Mouse (Mus musculus) lung, adult 2 months (tissue): ENCODE results near the gene Ints13. TPM values are rescaled to one million over a fixed set of nuclear protein-coding genes. Genes with fewer than 3 reads are reported as not detected.

Experiments
- DNase-seq: peaks from one replicate; pipeline ENCODE4 v3.0.0; 2022
- H3K4me1 ChIP-seq: fragments of 200-500 bp; 2 replicates; pipeline ENCODE4 v1.6.1; 2011; ENCODE audit warnings: low read length; ENCODE audit not compliant: control insufficient read depth, insufficient read depth
- H3K4me3 ChIP-seq: fragments of 200-500 bp; replicated peaks from 2 replicates; pipeline ENCODE3; 2011; ENCODE audit warnings: low read depth, mild to moderate bottlenecking, control low read depth, low read length; ENCODE audit errors: extremely low read depth
- CTCF ChIP-seq: fragments of 200-500 bp; IDR thresholded peaks from 2 replicates; pipeline ENCODE4 v1.5.1; 2011; ENCODE audit warnings: mild to moderate bottlenecking, low read length, control low read depth; ENCODE audit not compliant: insufficient read depth
- POLR2A ChIP-seq: fragments of 200-500 bp; IDR thresholded peaks from 2 replicates; pipeline ENCODE4 v1.6.1; 2011; ENCODE audit warnings: low read depth, mild to moderate bottlenecking, control low read depth, low read length, borderline replicate concordance; ENCODE audit errors: extremely low read depth
- WGBS: fragments of 180-500 bp; shearing (Covaris S2); methylation state at CpG from one replicate; pipeline ENCODE4 v1.1.7; 2018; 5-methylcytosine and 5-hydroxymethylcytosine counted together
- polyA plus RNA-seq: library from polyadenylated mRNA; depleted of rRNA; stranded (reverse); fragments of >200 nt; gene quantifications from 2 replicates; pipeline ENCODE4 v1.2.3, GENCODE M21; 2012

The Ints13 gene
- polyA plus RNA-seq, 1 experiment: 13.1 TPM

DNA sequence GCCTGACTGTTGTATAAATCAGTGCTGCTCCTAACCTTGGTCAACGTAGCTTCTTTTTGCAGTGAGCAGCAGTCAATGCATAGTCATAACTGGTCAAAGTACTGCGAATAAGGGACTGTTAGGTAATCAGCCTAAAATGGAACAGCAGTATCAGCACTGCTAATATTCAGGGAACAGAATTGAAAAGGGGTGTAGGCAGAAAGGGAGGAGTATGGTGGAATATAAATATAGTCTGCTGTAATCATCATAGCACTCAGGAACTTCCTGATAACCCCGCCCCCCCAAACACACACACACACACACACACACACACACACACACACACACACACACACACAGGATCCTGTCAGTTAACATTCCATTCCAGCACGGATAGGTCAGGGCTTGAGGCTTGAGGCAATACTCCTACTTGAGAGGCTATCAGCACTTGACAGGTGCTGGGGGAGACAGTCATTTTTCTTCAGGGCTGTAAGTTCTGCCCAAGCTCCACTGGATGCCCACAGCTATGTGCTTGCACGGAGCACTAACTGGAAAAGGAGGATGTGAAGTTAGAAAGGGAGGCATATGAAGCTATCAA lies 32.3 kb downstream of the Ints13 start:
- DNase-seq: no peak
- no peak overlapping the region for H3K4me3 ChIP-seq
- H3K4me1 ChIP-seq: peaks cover 8% of the 10 kb centered on the region
- WGBS: 43% methylated on average over 5 of the region's 5 CpGs
- TF ChIP-seq POLR2A (no peak), CTCF (no peak)

DNA sequence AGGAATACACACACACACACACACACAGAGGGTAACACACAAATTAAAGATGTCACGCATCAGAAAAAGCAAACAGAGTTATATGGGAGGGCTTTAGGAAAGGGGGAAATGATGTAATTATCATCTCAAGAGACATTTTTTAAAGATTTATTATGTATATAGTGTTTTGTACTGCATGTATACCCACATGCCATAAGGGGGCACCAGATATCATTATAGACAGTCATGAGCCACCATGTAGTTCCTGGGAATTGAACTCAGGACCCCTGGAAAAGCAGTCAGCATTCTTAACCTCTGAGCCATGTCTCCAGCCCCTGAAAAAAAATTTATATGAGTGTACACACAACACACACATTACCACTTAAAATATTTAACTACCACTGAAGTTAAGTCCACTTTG lies 33.0 kb downstream of the Ints13 start:
- TF ChIP-seq POLR2A (no peak), CTCF (no peak)
- Histone ChIP-seq H3K4me1 (peaks cover 8% of the 10 kb centered on the region), H3K4me3 (no peak overlapping the region)
- DNase-seq: no peak
- WGBS: 91% methylated on average over 1 of the region's 1 CpGs

DNA sequence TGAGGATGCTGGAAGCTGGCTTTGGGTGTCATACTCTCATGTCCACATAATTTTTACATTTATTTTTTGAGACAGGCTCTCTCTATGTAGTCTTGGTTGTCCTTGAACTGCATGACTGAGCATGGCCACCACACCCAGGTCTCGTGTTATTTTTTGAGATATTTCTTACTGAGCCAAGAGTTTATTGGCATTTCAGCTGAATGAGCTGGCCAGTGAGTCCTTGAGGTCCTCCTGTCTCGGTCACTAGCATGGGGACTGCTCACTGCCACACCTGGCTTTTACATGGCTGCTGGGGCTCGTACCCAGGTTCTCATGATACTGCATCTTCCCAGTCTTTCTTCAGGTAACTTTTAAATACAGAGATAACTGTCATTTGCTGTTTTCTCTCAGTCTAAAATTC lies 37.2 kb downstream of the Ints13 start:
- Histone ChIP-seq H3K4me3 (no peak overlapping the region), H3K4me1 (peaks cover 5% of the 10 kb centered on the region)
- TF ChIP-seq CTCF (no peak), POLR2A (no peak)
- DNase-seq: no peak
- WGBS: 88% methylated on average over 3 of the region's 3 CpGs

DNA sequence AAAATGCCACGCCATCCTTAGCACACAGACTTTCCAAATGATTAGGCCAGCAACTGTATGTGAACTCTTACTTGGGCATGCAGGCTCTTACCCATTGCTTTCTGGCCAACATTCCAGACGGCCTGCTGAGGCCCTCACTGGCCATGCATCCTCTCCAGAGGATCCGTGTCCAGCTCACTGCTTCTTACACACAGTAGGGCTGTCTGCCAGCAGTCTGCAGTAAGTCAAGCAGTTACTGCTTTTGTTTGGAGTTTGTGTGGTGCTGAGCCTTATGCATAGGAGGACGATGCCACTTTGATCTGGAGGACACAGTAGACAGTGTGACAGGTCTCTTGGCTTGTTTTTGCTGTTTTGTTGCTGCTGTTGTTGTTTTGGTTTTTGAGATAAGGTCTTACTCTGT lies 39.0 kb downstream of the Ints13 start:
- H3K4me1 ChIP-seq: no peaks in the 10 kb centered on the region
- WGBS: 44% methylated on average over 4 of the region's 4 CpGs
- H3K4me3 ChIP-seq: no peak overlapping the region
- TF ChIP-seq CTCF: no peak
- no peak for DNase-seq

DNA sequence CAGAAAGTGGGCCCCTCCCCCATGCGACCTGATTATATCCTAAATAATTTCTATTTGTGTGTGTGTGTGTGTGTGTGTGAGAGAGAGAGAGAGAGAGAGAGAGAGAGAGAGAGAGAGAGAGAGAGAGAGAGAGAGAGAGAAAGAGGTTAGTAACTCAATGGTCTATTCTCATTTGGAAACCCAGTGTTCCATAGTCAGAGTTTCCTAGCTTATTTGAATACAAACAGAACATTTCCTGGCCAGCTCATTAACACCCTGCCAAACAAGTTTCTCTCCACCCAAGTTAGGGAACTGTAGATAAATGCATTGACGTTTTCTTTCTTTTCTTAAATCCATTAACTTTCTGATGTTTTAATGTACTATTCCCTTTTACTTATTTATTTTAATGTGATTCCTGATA lies 39.6 kb downstream of the Ints13 start:
- WGBS: 47% methylated on average over 2 of the region's 2 CpGs
- Histone ChIP-seq H3K4me1 (no peaks in the 10 kb centered on the region), H3K4me3 (no peak overlapping the region)
- DNase-seq: no peak
- TF ChIP-seq POLR2A (no peak), CTCF (no peak)

DNA sequence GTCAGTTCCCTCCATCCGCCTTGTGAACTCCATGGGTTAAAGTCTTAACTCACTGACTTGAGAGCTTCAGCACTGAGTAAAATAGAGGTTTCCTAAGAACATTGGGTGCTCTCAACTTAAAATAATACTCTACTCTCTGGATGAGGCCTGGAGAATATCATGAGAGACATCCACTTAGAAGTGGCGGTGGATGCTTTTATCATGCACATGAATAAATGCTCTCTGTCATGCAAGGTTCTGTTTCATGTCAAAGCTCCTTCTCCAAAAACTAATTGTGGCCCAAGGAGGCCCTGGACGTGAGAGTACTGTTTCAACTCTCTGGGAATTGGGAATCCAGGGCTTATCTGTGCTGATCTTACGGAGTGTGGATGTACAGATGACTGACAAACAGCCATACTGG lies 40.5 kb downstream of the Ints13 start:
- H3K4me1 ChIP-seq: no peaks in the 10 kb centered on the region
- no peak for TF ChIP-seq CTCF
- no peak for TF ChIP-seq POLR2A
- DNase-seq: no peak
- no peak overlapping the region for H3K4me3 ChIP-seq
- 94% methylated on average over 4 of the region's 4 CpGs for WGBS

DNA sequence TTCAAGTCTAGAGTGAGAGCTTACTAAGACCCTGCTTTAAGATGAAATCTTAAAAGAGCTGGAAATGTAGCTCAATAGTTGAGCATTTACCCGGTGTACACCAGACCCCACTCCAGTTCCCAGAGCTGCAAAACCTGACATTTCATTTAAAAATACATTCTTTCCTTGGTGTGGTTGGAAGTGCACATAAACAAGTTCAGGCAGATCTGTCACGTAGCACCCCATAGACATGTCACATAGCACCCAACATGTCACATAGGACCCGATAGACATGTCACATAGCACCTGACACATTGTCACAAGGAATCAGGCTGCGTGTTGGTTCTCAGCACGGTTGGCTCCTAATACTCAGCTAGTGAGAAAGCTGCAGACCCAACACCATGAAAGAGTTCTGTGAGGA lies 42.1 kb downstream of the Ints13 start:
- DNase-seq: no peak
- H3K4me3 ChIP-seq: no peak overlapping the region
- no peaks in the 10 kb centered on the region for H3K4me1 ChIP-seq
- 75% methylated on average over 5 of the region's 5 CpGs for WGBS
- TF ChIP-seq POLR2A (no peak), CTCF (no peak)

DNA sequence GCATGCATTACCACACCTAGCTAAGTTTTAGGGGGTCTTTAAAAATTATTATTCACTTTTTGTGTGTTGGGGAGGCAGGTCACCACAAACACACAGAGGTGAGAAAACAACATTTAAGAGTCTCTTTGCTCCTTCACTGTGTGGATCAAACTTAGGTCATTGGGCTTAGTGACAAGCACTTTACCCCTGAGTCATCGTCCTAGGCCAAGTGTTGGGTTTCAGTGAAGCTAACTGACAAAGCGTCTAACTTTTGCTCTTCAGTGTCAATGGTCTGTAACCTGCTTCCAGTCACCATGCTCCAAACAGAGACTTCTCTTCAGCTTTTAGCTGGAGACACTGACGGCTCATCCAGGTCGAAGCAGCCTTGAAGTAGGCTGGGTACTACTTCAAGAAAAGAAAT lies 44.5 kb downstream of the Ints13 start:
- no peak for TF ChIP-seq POLR2A
- no peak for TF ChIP-seq CTCF
- 91% methylated on average over 4 of the region's 4 CpGs for WGBS
- Histone ChIP-seq H3K4me1 (peaks cover 6% of the 10 kb centered on the region; the same call in 1 of the 2 replicates), H3K4me3 (no peak overlapping the region)
- DNase-seq: no peak

DNA sequence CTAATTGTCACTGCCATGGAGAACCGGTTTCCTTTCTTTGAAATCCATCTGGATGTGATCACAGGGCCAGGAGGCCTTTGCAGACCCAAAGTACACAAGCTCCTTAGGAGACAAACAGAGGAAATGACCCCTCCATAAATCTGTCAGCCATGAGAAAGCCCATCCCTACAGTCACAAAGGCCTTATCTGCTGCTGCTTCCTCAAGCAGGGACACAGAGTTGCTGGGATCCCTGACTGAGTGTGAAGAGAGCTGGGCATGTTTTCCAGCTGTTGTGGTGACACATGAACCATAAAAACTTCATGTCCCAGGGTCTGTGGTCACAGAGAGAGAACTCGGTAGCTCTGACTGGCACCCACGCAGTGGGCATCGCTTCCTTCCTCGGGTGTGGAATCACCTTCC lies 46.9 kb downstream of the Ints13 start:
- TF ChIP-seq POLR2A: peak; percentile 34; the same call in 1 of the 2 replicates
- TF ChIP-seq CTCF: no peak
- Histone ChIP-seq H3K4me1 (peaks cover 6% of the 10 kb centered on the region; the same call in 1 of the 2 replicates), H3K4me3 (no peak overlapping the region)
- WGBS: 21% methylated on average over 5 of the region's 5 CpGs
- DNase-seq: peak; percentile 15

DNA sequence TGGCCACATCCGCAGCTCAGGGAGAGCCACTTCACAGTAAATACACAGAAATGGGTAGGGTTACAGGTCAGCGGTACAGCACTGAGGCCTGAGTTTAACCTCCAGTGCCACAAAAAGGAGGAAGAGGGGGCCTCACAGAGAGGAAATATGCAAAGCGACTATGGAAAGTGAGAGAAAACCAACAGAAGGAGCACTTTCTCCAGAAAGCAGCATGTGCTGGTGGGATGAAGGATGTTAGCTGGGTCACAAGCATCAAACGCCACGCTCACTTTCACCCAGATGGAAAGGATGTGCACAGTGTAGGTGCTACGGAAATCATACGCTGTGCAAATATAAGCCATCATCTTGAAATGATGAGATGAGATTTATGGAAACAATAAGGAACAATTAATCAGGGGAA lies 47.3 kb downstream of the Ints13 start:
- DNase-seq: no peak
- TF ChIP-seq CTCF (no peak), POLR2A (no peak)
- WGBS: 51% methylated on average over 7 of the region's 7 CpGs
- no peak overlapping the region for H3K4me3 ChIP-seq
- peaks cover 6% of the 10 kb centered on the region; the same call in 1 of the 2 replicates for H3K4me1 ChIP-seq
